Mouse (Mus musculus): ENCODE measurements around the gene Slc47a1.

DNA sequence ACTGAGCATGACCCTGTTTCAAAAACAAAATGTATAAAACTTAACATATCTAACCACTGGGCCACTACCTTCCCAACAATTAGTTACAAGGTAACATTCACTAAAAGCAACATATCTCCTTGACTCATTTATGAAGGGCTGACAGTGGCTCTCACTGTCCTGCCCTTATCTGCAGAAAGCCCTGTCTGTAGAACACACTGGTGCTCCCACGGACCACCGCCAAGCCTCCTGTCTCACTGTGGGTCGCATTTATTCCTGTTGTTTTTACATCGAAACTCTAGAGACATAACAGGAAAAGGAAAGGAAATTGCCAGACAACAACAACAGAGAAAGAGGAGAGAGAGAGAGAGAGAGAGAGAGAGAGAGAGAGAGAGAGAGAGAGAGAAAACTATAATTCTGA is 36.9 kb downstream of the Slc47a1 start:
- TF ChIP-seq POLR2A (IDR thresholded peaks at IDR 0.05; ENCODE audit: control insufficient read depth, extremely low read depth, insufficient read depth, low read length, poor library complexity) (no peak), CTCF (IDR thresholded peaks at IDR 0.05; ENCODE audit: borderline replicate concordance, control insufficient read depth, extremely low read depth, insufficient read depth, low read length, poor library complexity) (no peak)

Data from thymus, adult 2 months (tissue).